Mouse (Mus musculus) liver, postnatal 0 days (tissue): ENCODE data around the gene Nkapd1. TPM values are rescaled to one million over a fixed set of nuclear protein-coding genes. Genes with fewer than 3 reads are reported as not detected.

ENCODE experiments used
- ATAC-seq: fragments of 200-750 bp; cut with Nextera tagmentation; 2 replicates; pipeline ENCODE4 v1.8.0; 2017; ENCODE audit warnings: mild to moderate bottlenecking, moderate library complexity
- DNase-seq: peaks from one replicate; pipeline ENCODE4 v3.0.0-alpha.2; 2016
- H3K27ac ChIP-seq: fragments of 300-500 bp; sonication (generic); 2 replicates; pipeline ENCODE4 v1.5.1; 2014; ENCODE audit warnings: antibody characterized with exemption, moderate library complexity, mild to moderate bottlenecking, low read depth
- H3K27me3 ChIP-seq: fragments of 300-500 bp; sonication (generic); 2 replicates; pipeline ENCODE4 v1.6.1; 2014; ENCODE audit warnings: low read length, control low read depth, mixed read lengths; ENCODE audit not compliant: insufficient read depth
- H3K36me3 ChIP-seq: fragments of 300-500 bp; sonication (generic); replicated peaks from 2 replicates; pipeline ENCODE4 v1.6.1; 2014; ENCODE audit warnings: mild to moderate bottlenecking, control low read depth, low read length, moderate library complexity, mixed read lengths; ENCODE audit not compliant: insufficient read depth
- H3K4me1 ChIP-seq: fragments of 300-500 bp; sonication (generic); 2 replicates; pipeline ENCODE4 v1.6.1; 2014; ENCODE audit warnings: antibody characterized with exemption, mild to moderate bottlenecking, control low read depth; ENCODE audit not compliant: insufficient read depth
- H3K4me2 ChIP-seq: fragments of 300-500 bp; sonication (generic); 2 replicates; pipeline ENCODE4 v1.6.1; 2014; ENCODE audit warnings: low read depth, mild to moderate bottlenecking, low read length, moderate library complexity, mixed read lengths
- H3K4me3 ChIP-seq: fragments of 300-500 bp; sonication (generic); 2 replicates; pipeline ENCODE4 v1.5.1; 2014; ENCODE audit warnings: low read depth, low read length
- H3K9ac ChIP-seq: fragments of 300-500 bp; sonication (generic); replicated peaks from 2 replicates; pipeline ENCODE4 v1.6.1; 2014; ENCODE audit warnings: mild to moderate bottlenecking, moderate library complexity
- H3K9me3 ChIP-seq: fragments of 300-500 bp; sonication (generic); 2 replicates; pipeline ENCODE4 v1.6.1; 2016; ENCODE audit warnings: mild to moderate bottlenecking, control low read depth, low read length, mixed read lengths
- CTCF ChIP-seq: sonication (generic); IDR thresholded peaks from 2 replicates; pipeline ENCODE4 v1.5.1; 2016; ENCODE audit warnings: antibody characterized with exemption, low read depth
- EP300 ChIP-seq: IDR thresholded peaks from 2 replicates; pipeline ENCODE4 v1.6.1; 2016; ENCODE audit warnings: antibody characterized with exemption, low read depth, mild to moderate bottlenecking
- WGBS: fragments of 180-500 bp; shearing (Covaris S2); extraction: QIAGEN DNeasy Blood & Tissue Kit; methylation state at CpG from one replicate; pipeline ENCODE4 v1.1.7; 2014; ENCODE audit not compliant: insufficient replicate concordance; 5-methylcytosine and 5-hydroxymethylcytosine counted together
- polyA plus RNA-seq: library from polyadenylated mRNA; unstranded; fragments of >200 nt; fragmentation: Nextera tagmentation; extraction: Ambion mirVana; gene quantifications from 2 replicates; pipeline ENCODE4 v1.2.1, GENCODE M21; 2015

The Nkapd1 gene
- polyA plus RNA-seq, 1 experiment from 2014 or later = 8.3 TPM

DNA sequence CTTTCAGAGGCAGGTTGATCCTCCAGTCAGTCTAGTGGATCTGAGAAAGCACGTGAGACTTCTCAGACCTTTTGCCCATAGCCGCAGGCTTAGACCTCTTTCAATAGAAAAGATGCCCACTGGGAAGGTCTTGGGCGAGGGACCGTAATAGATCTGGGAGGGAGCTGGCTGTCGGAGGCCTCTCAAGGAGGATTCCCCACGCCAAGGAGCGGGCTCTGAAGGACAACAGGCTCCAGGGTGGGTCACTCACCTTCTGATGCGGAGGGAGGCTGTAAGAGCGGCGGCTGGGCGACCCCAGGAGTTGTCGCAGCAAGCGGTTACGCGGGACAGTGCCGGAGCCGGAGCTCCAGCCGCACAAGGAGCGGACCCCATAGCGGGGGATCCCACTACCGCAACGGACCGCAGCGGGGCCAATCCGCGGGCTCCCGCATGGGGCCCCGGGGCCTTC lies 41.7 kb upstream of the Nkapd1 start:
- Histone ChIP-seq H3K4me3 (peak overlapping the region; percentile 61), H3K4me2 (peak overlapping the region; percentile 80), H3K36me3 (peaks cover 4% of the 10 kb centered on the region; the same call in 1 of the 2 replicates), H3K27ac (peak overlapping the region; percentile 65), H3K4me1 (peaks cover 11% of the 10 kb centered on the region), H3K27me3 (no peaks in the 10 kb centered on the region), H3K9me3 (no peaks in the 10 kb centered on the region), H3K9ac (peak overlapping the region; percentile 66)
- WGBS = under 1% methylated on average over 24 of the region's 28 CpGs
- TF ChIP-seq EP300 (no peak), CTCF (no peak)
- DNase-seq (no peak), ATAC-seq (no peak)

DNA sequence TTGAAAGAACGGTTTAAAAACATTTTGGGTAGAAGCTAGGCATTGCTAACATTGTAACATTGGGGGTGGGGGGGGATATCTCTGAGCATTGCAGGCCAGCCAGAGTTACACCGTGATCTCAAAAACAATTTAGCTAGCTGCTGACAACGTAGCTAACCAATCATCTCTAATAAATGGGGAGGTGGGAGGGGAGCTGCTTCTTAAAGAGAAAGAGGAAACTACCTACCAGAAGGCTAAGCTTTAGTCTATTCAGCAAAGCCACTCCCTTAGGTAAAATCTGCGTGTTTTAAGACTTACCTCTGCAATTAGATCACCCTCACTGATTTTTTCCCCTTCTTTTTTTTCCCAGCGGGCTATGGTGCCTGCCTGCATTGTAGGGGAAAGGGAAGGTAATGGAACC lies 41.1 kb upstream of the Nkapd1 start:
- DNase-seq = no peak
- no peak for ATAC-seq
- 14% methylated on average over 5 of the region's 5 CpGs for WGBS

DNA sequence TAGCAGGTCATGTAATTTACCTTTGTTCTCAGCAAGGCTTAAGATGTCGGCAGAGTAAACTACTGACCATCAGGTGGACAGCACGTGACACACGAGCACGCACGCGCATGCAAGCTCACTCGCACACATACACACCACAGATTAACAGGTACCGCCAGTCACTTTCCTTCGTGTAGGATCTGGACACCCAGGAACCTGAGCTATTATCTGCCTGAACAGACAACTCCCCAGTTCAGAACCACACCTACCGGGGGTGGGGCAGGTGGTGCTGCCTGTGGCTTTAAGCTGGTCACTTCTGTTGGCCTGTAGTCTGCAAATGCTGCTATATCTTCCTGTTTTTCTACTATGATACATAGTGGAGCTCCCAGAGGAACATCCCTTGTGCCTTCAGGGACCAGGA lies 33.2 kb upstream of the Nkapd1 start:
- H3K9ac ChIP-seq = no peak overlapping the region
- ATAC-seq (peak; percentile 49), DNase-seq (peak; percentile 28)
- no peaks in the 10 kb centered on the region for H3K9me3 ChIP-seq
- TF ChIP-seq EP300 = no peak
- no peak for TF ChIP-seq CTCF
- H3K4me2 ChIP-seq = no peak overlapping the region
- no peak overlapping the region for H3K27ac ChIP-seq
- H3K4me1 ChIP-seq = no peaks in the 10 kb centered on the region
- WGBS = 78% methylated on average over 10 of the region's 10 CpGs
- H3K36me3 ChIP-seq = peaks cover 51% of the 10 kb centered on the region
- no peaks in the 10 kb centered on the region for H3K27me3 ChIP-seq
- no peak overlapping the region for H3K4me3 ChIP-seq

More for the DNA sequence above, 41.1 kb upstream of the Nkapd1 start:
- H3K4me1 ChIP-seq = peaks cover 11% of the 10 kb centered on the region
- H3K9ac ChIP-seq = peak overlapping the region; percentile 66
- no peaks in the 10 kb centered on the region for H3K27me3 ChIP-seq
- peak overlapping the region; percentile 80 for H3K4me2 ChIP-seq
- TF ChIP-seq CTCF = no peak
- TF ChIP-seq EP300 = no peak
- peak overlapping the region; percentile 65; the same call in 1 of the 2 replicates for H3K27ac ChIP-seq
- no peaks in the 10 kb centered on the region for H3K9me3 ChIP-seq
- peaks cover 6% of the 10 kb centered on the region for H3K36me3 ChIP-seq
- peak overlapping the region; percentile 61 for H3K4me3 ChIP-seq

DNA sequence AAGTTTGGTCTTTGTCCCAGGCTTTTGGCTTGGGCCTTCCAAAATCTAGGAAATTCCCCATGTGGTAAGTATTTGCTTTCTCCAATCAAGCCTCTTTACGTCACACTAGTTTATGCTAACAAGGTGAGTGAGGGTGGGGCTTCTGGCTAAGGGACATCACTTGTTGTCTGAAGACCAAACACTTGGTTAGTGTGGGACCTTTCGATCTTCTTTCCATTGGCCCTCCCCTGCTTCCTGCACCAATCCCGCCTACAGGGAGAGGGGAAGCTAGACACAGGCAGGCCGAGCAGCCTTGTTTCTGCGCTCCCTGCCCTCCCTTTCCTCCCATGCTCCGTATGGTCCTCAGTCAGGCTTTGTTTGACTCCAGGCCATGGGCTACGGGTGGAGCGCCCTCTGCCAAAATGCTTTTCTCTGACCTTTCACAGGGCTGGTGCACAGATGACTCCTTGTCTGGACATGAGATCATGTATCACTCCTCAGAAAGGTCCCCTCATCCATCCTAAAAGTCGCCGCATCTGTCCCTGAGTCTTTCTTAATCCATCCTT lies 29.6 kb upstream of the Nkapd1 start:
- TF ChIP-seq CTCF (no peak), EP300 (no peak)
- no peaks in the 10 kb centered on the region for H3K9me3 ChIP-seq
- H3K4me3 ChIP-seq = no peak overlapping the region
- no peak overlapping the region for H3K27ac ChIP-seq
- ATAC-seq (no peak), DNase-seq (no peak)
- no peaks in the 10 kb centered on the region for H3K27me3 ChIP-seq
- H3K4me1 ChIP-seq = no peaks in the 10 kb centered on the region
- H3K9ac ChIP-seq = no peak overlapping the region
- H3K4me2 ChIP-seq = no peak overlapping the region
- 80% methylated on average over 10 of the region's 10 CpGs for WGBS
- H3K36me3 ChIP-seq = peaks cover 57% of the 10 kb centered on the region

DNA sequence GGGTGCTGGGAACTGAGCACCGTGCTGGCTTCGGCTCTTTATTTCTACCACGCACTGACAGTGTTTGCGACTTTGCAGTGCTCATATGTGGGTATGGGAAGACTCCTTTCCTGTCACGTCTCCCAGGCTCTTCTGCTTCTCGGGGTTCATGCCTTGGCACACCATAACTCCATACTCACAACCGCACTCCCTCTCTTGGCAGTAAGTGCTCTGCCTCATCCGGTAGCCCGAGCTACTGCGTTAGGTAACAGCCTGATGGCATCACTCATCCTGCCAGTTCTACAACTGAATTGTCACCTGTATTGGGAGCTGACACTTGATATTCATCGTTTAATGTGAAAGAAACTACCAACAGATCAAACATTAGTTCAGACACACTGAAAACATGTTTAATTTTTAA lies 17.0 kb upstream of the Nkapd1 start:
- no peak overlapping the region for H3K27ac ChIP-seq
- H3K36me3 ChIP-seq = peaks cover 33% of the 10 kb centered on the region
- WGBS = 90% methylated on average over 11 of the region's 11 CpGs
- H3K27me3 ChIP-seq = no peaks in the 10 kb centered on the region
- H3K9ac ChIP-seq = no peak overlapping the region
- no peaks in the 10 kb centered on the region for H3K9me3 ChIP-seq
- H3K4me3 ChIP-seq = no peak overlapping the region
- no peak overlapping the region for H3K4me2 ChIP-seq
- H3K4me1 ChIP-seq = no peaks in the 10 kb centered on the region
- DNase-seq = no peak
- no peak for ATAC-seq
- TF ChIP-seq CTCF = no peak
- TF ChIP-seq EP300 = no peak

DNA sequence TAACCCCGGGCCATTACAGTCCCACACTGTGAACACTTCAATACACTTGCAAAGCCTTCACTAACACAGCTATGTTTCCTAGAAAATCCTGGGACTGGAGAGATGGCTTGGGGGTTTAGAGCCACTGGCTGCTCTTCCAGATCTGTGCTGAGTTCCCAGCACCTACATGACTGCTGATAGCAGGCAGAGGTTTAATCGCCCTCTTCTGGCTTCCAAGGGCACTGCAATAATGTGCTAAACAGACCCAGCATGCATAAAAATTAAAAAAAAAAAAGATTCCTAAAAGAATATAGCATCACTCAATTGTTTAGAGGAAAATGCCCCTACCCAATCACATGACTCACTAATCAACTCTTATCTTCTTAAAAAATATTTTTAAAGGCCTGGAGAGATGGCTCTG lies 15.8 kb upstream of the Nkapd1 start:
- ATAC-seq = no peak
- peak; percentile 26 for DNase-seq
- no peaks in the 10 kb centered on the region for H3K4me1 ChIP-seq
- no peak overlapping the region for H3K4me2 ChIP-seq
- WGBS = 67% methylated on average over 2 of the region's 2 CpGs
- H3K27ac ChIP-seq = no peak overlapping the region
- TF ChIP-seq CTCF (peak; percentile 52), EP300 (no peak)
- no peak overlapping the region for H3K4me3 ChIP-seq
- H3K9me3 ChIP-seq = no peaks in the 10 kb centered on the region
- H3K9ac ChIP-seq = no peak overlapping the region
- no peaks in the 10 kb centered on the region for H3K27me3 ChIP-seq
- peaks cover 26% of the 10 kb centered on the region for H3K36me3 ChIP-seq
